Mouse (Mus musculus): ENCODE data around the gene Ibsp. TPM values are rescaled to one million over a fixed set of nuclear protein-coding genes. Genes with fewer than 3 reads are reported as not detected.

The Ibsp gene
- polyA plus RNA-seq, 1 experiment from 2014 or later = not detected

- H3K9ac ChIP-seq = no peak overlapping the region
- H3K27me3 ChIP-seq (replicated peaks) = no peaks in the 10 kb centered on the region
- H3K4me3 ChIP-seq = no peak overlapping the region
- ATAC-seq (ENCODE audit: low FRiP score, low read depth) = no peak
- H3K4me1 ChIP-seq = no peaks in the 10 kb centered on the region
- no peaks in the 10 kb centered on the region for H3K9me3 ChIP-seq
- 74% methylated on average over 9 of the region's 9 CpGs for WGBS
- H3K36me3 ChIP-seq = no peaks in the 10 kb centered on the region
- no peak overlapping the region for H3K4me2 ChIP-seq (replicated peaks)
- H3K27ac ChIP-seq = no peak overlapping the region
These were observed 45.7 kb downstream of the Ibsp start for GRCm38 (mm10) chr5:104344526-104345240.

GRCm38 (mm10) chr5:104345241-104345630 is 46.3 kb downstream of the Ibsp start:
- no peaks in the 10 kb centered on the region for H3K9me3 ChIP-seq
- no peaks in the 10 kb centered on the region for H3K4me1 ChIP-seq
- no peaks in the 10 kb centered on the region for H3K36me3 ChIP-seq
- H3K4me2 ChIP-seq (replicated peaks) = no peak overlapping the region
- ATAC-seq (ENCODE audit: low FRiP score, low read depth) = no peak
- H3K4me3 ChIP-seq = no peak overlapping the region
- no peaks in the 10 kb centered on the region for H3K27me3 ChIP-seq (replicated peaks)
- H3K27ac ChIP-seq = no peak overlapping the region
- WGBS = 83% methylated on average over 6 of the region's 6 CpGs
- no peak overlapping the region for H3K9ac ChIP-seq

GRCm38 (mm10) chr5:104351041-104351440 is 52.1 kb downstream of the Ibsp start:
- Histone ChIP-seq H3K27ac (no peak overlapping the region), H3K4me1 (no peaks in the 10 kb centered on the region), H3K9me3 (no peaks in the 10 kb centered on the region), H3K4me2 (replicated peaks) (no peak overlapping the region), H3K4me3 (no peak overlapping the region), H3K36me3 (no peaks in the 10 kb centered on the region), H3K9ac (no peak overlapping the region), H3K27me3 (replicated peaks) (no peaks in the 10 kb centered on the region)
- WGBS = 51% methylated on average over 1 of the region's 1 CpGs
- ATAC-seq (ENCODE audit: low FRiP score, low read depth) = no peak

GRCm38 (mm10) chr5:104351874-104352273 is 52.9 kb downstream of the Ibsp start:
- 81% methylated on average over 5 of the region's 5 CpGs for WGBS
- no peaks in the 10 kb centered on the region for H3K9me3 ChIP-seq
- no peak overlapping the region for H3K4me2 ChIP-seq (replicated peaks)
- H3K4me3 ChIP-seq = no peak overlapping the region
- H3K36me3 ChIP-seq = no peaks in the 10 kb centered on the region
- no peaks in the 10 kb centered on the region for H3K27me3 ChIP-seq (replicated peaks)
- no peak for ATAC-seq (ENCODE audit: low FRiP score, low read depth)
- H3K9ac ChIP-seq = no peak overlapping the region
- H3K27ac ChIP-seq = no peak overlapping the region
- no peaks in the 10 kb centered on the region for H3K4me1 ChIP-seq

- Histone ChIP-seq H3K4me2 (replicated peaks) (no peak overlapping the region), H3K9me3 (no peaks in the 10 kb centered on the region), H3K36me3 (no peaks in the 10 kb centered on the region), H3K4me1 (no peaks in the 10 kb centered on the region), H3K9ac (no peak overlapping the region), H3K27me3 (replicated peaks) (no peaks in the 10 kb centered on the region), H3K4me3 (no peak overlapping the region), H3K27ac (no peak overlapping the region)
- WGBS = 81% methylated on average over 5 of the region's 5 CpGs
- no peak for ATAC-seq (ENCODE audit: low FRiP score, low read depth)
These were observed 58.6 kb downstream of the Ibsp start for GRCm38 (mm10) chr5:104357575-104357974.

- Histone ChIP-seq H3K4me2 (replicated peaks) (no peak overlapping the region), H3K9ac (no peak overlapping the region), H3K4me3 (no peak overlapping the region), H3K9me3 (no peaks in the 10 kb centered on the region), H3K36me3 (no peaks in the 10 kb centered on the region), H3K27me3 (replicated peaks) (no peaks in the 10 kb centered on the region), H3K4me1 (no peaks in the 10 kb centered on the region), H3K27ac (no peak overlapping the region)
- no peak for ATAC-seq (ENCODE audit: low FRiP score, low read depth)
- WGBS = 78% methylated on average over 7 of the region's 7 CpGs
These were observed 59.6 kb downstream of the Ibsp start for GRCm38 (mm10) chr5:104358592-104358991.

- H3K4me2 ChIP-seq (replicated peaks) = no peak overlapping the region
- WGBS = 30% methylated on average over 6 of the region's 6 CpGs
These were observed 60.3 kb downstream of the Ibsp start for GRCm38 (mm10) chr5:104359257-104359656.

More at GRCm38 (mm10) chr5:104359257-104359656, 60.3 kb downstream of the Ibsp start:
- Histone ChIP-seq H3K27me3 (replicated peaks) (no peaks in the 10 kb centered on the region), H3K9ac (no peak overlapping the region), H3K4me3 (no peak overlapping the region), H3K27ac (no peak overlapping the region), H3K9me3 (no peaks in the 10 kb centered on the region), H3K36me3 (no peaks in the 10 kb centered on the region), H3K4me1 (no peaks in the 10 kb centered on the region)
- no peak for ATAC-seq (ENCODE audit: low FRiP score, low read depth)

Small RNA genes within 50 kb of the gene (microRNA-seq; reads per million reads assigned to microRNA genes)
- not detected for gene Gm23616

Other genes with a start within 250 kb of the Ibsp start
- gene Gm17660, start 221.6 kb upstream of the Ibsp start, polyA plus RNA-seq (2016; fragmentation: Nextera tagmentation; extraction: Ambion mirVana) = not detected in 2 replicates
- gene Sparcl1, start 185.4 kb upstream of the Ibsp start, polyA plus RNA-seq (2016; fragmentation: Nextera tagmentation; extraction: Ambion mirVana) = 88.0 and 95.9 TPM in 2 replicates
- not detected in 2 replicates for gene Dspp, start 128.5 kb upstream of the Ibsp start, polyA plus RNA-seq (2016; fragmentation: Nextera tagmentation; extraction: Ambion mirVana)
- 0.44 and 0.72 TPM in 2 replicates for gene Dmp1, start 96.6 kb upstream of the Ibsp start, polyA plus RNA-seq (2016; fragmentation: Nextera tagmentation; extraction: Ambion mirVana)
- not detected in 2 replicates for gene Mepe, start 26.2 kb downstream of the Ibsp start, polyA plus RNA-seq (2016; fragmentation: Nextera tagmentation; extraction: Ambion mirVana)
- gene Spp1, start 135.9 kb downstream of the Ibsp start, polyA plus RNA-seq (2016; fragmentation: Nextera tagmentation; extraction: Ambion mirVana) = 4.3 and 4.7 TPM in 2 replicates
- gene Pkd2, start 160.3 kb downstream of the Ibsp start, polyA plus RNA-seq (2016; fragmentation: Nextera tagmentation; extraction: Ambion mirVana) = 16.2 and 16.3 TPM in 2 replicates
- gene BC005561, start 209.2 kb downstream of the Ibsp start, polyA plus RNA-seq (2016; fragmentation: Nextera tagmentation; extraction: Ambion mirVana) = 17.3 and 17.7 TPM in 2 replicates

Measured in neural tube, embryonic 12.5 days (tissue).